Mouse (Mus musculus): Measurements from ENCODE around the gene Tmem59l. TPM values are rescaled to one million over a fixed set of nuclear protein-coding genes. Genes with fewer than 3 reads are reported as not detected.

Gene Tmem59l
- total and polyA plus RNA-seq, 2 experiments = not detected

GRCm38 (mm10) chr8:70469295-70469916 lies 17.8 kb downstream of the Tmem59l start:
- H3K36me3 ChIP-seq (ENCODE audit: control insufficient read depth, insufficient read depth, low read length) = no peaks in the 10 kb centered on the region
- H3K79me2 ChIP-seq (ENCODE audit: control insufficient read depth, insufficient read depth, low read length) = peaks cover 4% of the 10 kb centered on the region; the same call in 1 of the 2 replicates
- peak; percentile 42 for DNase-seq (ENCODE audit: extremely low read depth, low read depth, low spot score)
- H3K27me3 ChIP-seq (ENCODE audit: control insufficient read depth, insufficient read depth, low read length) = no peaks in the 10 kb centered on the region
- TF ChIP-seq CTCF (IDR thresholded peaks at IDR 0.05; ENCODE audit: low read depth, low read length) (no peak), POLR2A (IDR thresholded peaks at IDR 0.05; ENCODE audit: extremely low read depth, insufficient read depth, low read length) (no peak)
- no peak overlapping the region for H3K4me3 ChIP-seq (ENCODE audit: insufficient read depth, low read depth, low read length)
- no peak overlapping the region for H3K9ac ChIP-seq (ENCODE audit: low read depth, low read length)
- peaks cover 21% of the 10 kb centered on the region for H3K4me1 ChIP-seq (ENCODE audit: control insufficient read depth, insufficient read depth, low read length)
- 0 out of 2 replicates have a peak overlapping the region, but pooled peaks have one; percentile 15 for H3K27ac ChIP-seq (replicated peaks; ENCODE audit: insufficient read depth, low read depth, low read length)
- 23% methylated on average over 10 of the region's 10 CpGs for WGBS

DNA sequence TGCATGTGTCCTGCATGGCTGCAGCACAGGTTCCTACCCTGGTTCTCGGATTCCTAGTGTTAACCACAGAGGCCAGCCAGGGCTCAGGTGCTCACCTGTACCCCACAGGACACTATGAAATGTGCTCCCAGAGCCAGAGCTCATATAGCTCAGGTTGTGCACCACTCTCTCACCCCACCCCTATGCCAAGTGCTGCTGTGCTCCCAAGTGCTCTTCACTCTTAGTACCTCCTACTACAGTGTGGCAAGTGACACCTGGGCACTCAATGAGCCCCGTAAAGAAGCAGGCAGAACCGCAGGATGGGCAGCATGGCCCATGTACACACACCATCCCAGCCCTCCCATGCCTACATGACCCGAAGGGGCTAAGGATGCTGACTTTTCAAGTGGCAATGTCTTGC lies 18.4 kb downstream of the Tmem59l start:
- no peaks in the 10 kb centered on the region for H3K36me3 ChIP-seq (ENCODE audit: control insufficient read depth, insufficient read depth, low read length)
- H3K27me3 ChIP-seq (ENCODE audit: control insufficient read depth, insufficient read depth, low read length) = no peaks in the 10 kb centered on the region
- WGBS = 90% methylated on average over 4 of the region's 4 CpGs
- no peak overlapping the region for H3K9ac ChIP-seq (ENCODE audit: low read depth, low read length)
- DNase-seq (ENCODE audit: extremely low read depth, low read depth, low spot score) = no peak
- no peak overlapping the region for H3K4me3 ChIP-seq (ENCODE audit: insufficient read depth, low read depth, low read length)
- H3K79me2 ChIP-seq (ENCODE audit: control insufficient read depth, insufficient read depth, low read length) = peaks cover 4% of the 10 kb centered on the region; the same call in 1 of the 2 replicates
- H3K4me1 ChIP-seq (ENCODE audit: control insufficient read depth, insufficient read depth, low read length) = peaks cover 21% of the 10 kb centered on the region
- H3K27ac ChIP-seq (replicated peaks; ENCODE audit: insufficient read depth, low read depth, low read length) = no peak overlapping the region
- TF ChIP-seq CTCF (IDR thresholded peaks at IDR 0.05; ENCODE audit: low read depth, low read length) (no peak), POLR2A (IDR thresholded peaks at IDR 0.05; ENCODE audit: extremely low read depth, insufficient read depth, low read length) (no peak)

DNA sequence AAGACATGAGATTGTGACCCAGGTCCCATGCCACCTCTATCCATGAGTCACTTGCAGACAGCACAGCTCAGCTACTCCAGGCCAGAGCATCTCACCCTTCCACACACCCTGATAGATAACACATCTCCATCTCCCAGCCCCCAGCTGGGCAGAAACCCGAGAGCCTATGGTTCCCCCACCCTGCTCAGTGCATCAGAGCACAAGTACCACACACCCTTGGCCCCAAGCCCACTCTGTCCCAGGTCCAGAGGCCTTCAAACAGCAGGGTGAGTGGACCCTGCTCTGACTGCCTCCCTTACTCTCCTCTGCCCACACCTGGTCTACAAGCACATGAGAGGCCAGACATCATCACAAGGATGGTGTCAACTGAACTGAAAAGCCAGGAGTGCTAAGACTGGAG lies 19.3 kb downstream of the Tmem59l start:
- H3K79me2 ChIP-seq (ENCODE audit: control insufficient read depth, insufficient read depth, low read length) = peaks cover 4% of the 10 kb centered on the region; the same call in 1 of the 2 replicates
- peak; percentile 15 for DNase-seq (ENCODE audit: extremely low read depth, low read depth, low spot score)
- WGBS = 56% methylated on average over 1 of the region's 1 CpGs

GRCm38 (mm10) chr8:70467229-70467725 lies 19.9 kb downstream of the Tmem59l start:
- peaks cover 21% of the 10 kb centered on the region for H3K4me1 ChIP-seq (ENCODE audit: control insufficient read depth, insufficient read depth, low read length)
- no peak overlapping the region for H3K9ac ChIP-seq (ENCODE audit: low read depth, low read length)
- no peaks in the 10 kb centered on the region for H3K36me3 ChIP-seq (ENCODE audit: control insufficient read depth, insufficient read depth, low read length)
- 39% methylated on average over 5 of the region's 5 CpGs for WGBS
- DNase-seq (ENCODE audit: extremely low read depth, low read depth, low spot score) = peak; percentile 71
- TF ChIP-seq CTCF (IDR thresholded peaks at IDR 0.05; ENCODE audit: low read depth, low read length) = no peak
- no peak for TF ChIP-seq POLR2A (IDR thresholded peaks at IDR 0.05; ENCODE audit: extremely low read depth, insufficient read depth, low read length)
- H3K4me3 ChIP-seq (ENCODE audit: insufficient read depth, low read depth, low read length) = no peak overlapping the region
- no peak overlapping the region for H3K27ac ChIP-seq (replicated peaks; ENCODE audit: insufficient read depth, low read depth, low read length)
- no peaks in the 10 kb centered on the region for H3K27me3 ChIP-seq (ENCODE audit: control insufficient read depth, insufficient read depth, low read length)
- H3K79me2 ChIP-seq (ENCODE audit: control insufficient read depth, insufficient read depth, low read length) = peaks cover 4% of the 10 kb centered on the region; the same call in 1 of the 2 replicates

More for the DNA sequence above, 19.3 kb downstream of the Tmem59l start:
- H3K4me3 ChIP-seq (ENCODE audit: insufficient read depth, low read depth, low read length) = no peak overlapping the region
- no peak overlapping the region for H3K9ac ChIP-seq (ENCODE audit: low read depth, low read length)
- no peaks in the 10 kb centered on the region for H3K36me3 ChIP-seq (ENCODE audit: control insufficient read depth, insufficient read depth, low read length)
- no peak for TF ChIP-seq CTCF (IDR thresholded peaks at IDR 0.05; ENCODE audit: low read depth, low read length)
- TF ChIP-seq POLR2A (IDR thresholded peaks at IDR 0.05; ENCODE audit: extremely low read depth, insufficient read depth, low read length) = no peak
- no peaks in the 10 kb centered on the region for H3K27me3 ChIP-seq (ENCODE audit: control insufficient read depth, insufficient read depth, low read length)
- peaks cover 21% of the 10 kb centered on the region for H3K4me1 ChIP-seq (ENCODE audit: control insufficient read depth, insufficient read depth, low read length)
- no peak overlapping the region for H3K27ac ChIP-seq (replicated peaks; ENCODE audit: insufficient read depth, low read depth, low read length)

DNA sequence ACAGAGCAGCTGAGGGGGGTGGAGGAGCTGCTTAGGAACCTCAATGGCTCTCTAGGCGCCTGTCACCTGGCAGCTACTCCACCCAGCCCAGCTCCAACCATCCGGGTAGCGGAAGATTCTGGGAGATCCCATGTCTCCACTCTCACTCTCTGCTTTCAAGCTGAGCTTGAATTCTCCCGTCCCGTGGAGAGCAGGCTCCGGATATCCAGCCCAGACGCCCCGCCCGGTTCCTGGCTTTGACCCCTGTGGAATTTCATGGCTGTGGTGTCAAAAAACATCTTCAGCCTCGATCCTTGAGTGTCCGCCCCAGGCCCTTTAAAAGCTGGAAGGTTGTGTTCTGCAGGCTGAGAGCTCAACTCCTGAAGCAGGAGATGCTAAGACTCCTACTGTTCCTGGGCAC lies 20.4 kb downstream of the Tmem59l start:
- no peak for TF ChIP-seq CTCF (IDR thresholded peaks at IDR 0.05; ENCODE audit: low read depth, low read length)
- no peak for TF ChIP-seq POLR2A (IDR thresholded peaks at IDR 0.05; ENCODE audit: extremely low read depth, insufficient read depth, low read length)
- H3K4me3 ChIP-seq (ENCODE audit: insufficient read depth, low read depth, low read length) = no peak overlapping the region
- no peaks in the 10 kb centered on the region for H3K36me3 ChIP-seq (ENCODE audit: control insufficient read depth, insufficient read depth, low read length)
- no peak overlapping the region for H3K27ac ChIP-seq (replicated peaks; ENCODE audit: insufficient read depth, low read depth, low read length)
- 65% methylated on average over 11 of the region's 11 CpGs for WGBS
- DNase-seq (ENCODE audit: extremely low read depth, low read depth, low spot score) = no peak
- H3K79me2 ChIP-seq (ENCODE audit: control insufficient read depth, insufficient read depth, low read length) = peaks cover 4% of the 10 kb centered on the region; the same call in 1 of the 2 replicates
- H3K27me3 ChIP-seq (ENCODE audit: control insufficient read depth, insufficient read depth, low read length) = no peaks in the 10 kb centered on the region
- no peak overlapping the region for H3K9ac ChIP-seq (ENCODE audit: low read depth, low read length)
- H3K4me1 ChIP-seq (ENCODE audit: control insufficient read depth, insufficient read depth, low read length) = peaks cover 21% of the 10 kb centered on the region

GRCm38 (mm10) chr8:70466305-70466704 lies 20.9 kb downstream of the Tmem59l start:
- 62% methylated on average over 4 of the region's 4 CpGs for WGBS
- Histone ChIP-seq H3K27me3 (ENCODE audit: control insufficient read depth, insufficient read depth, low read length) (no peaks in the 10 kb centered on the region), H3K27ac (replicated peaks; ENCODE audit: insufficient read depth, low read depth, low read length) (no peak overlapping the region), H3K79me2 (ENCODE audit: control insufficient read depth, insufficient read depth, low read length) (peaks cover 4% of the 10 kb centered on the region; the same call in 1 of the 2 replicates), H3K9ac (ENCODE audit: low read depth, low read length) (no peak overlapping the region), H3K36me3 (ENCODE audit: control insufficient read depth, insufficient read depth, low read length) (no peaks in the 10 kb centered on the region), H3K4me3 (ENCODE audit: insufficient read depth, low read depth, low read length) (no peak overlapping the region), H3K4me1 (ENCODE audit: control insufficient read depth, insufficient read depth, low read length) (peaks cover 21% of the 10 kb centered on the region)
- no peak for DNase-seq (ENCODE audit: extremely low read depth, low read depth, low spot score)
- no peak for TF ChIP-seq POLR2A (IDR thresholded peaks at IDR 0.05; ENCODE audit: extremely low read depth, insufficient read depth, low read length)
- no peak for TF ChIP-seq CTCF (IDR thresholded peaks at IDR 0.05; ENCODE audit: low read depth, low read length)

All from liver, adult 2 months (tissue).